Mouse (Mus musculus): ENCODE measurements around the gene Slc39a2.

Slc39a2 gene

DNA sequence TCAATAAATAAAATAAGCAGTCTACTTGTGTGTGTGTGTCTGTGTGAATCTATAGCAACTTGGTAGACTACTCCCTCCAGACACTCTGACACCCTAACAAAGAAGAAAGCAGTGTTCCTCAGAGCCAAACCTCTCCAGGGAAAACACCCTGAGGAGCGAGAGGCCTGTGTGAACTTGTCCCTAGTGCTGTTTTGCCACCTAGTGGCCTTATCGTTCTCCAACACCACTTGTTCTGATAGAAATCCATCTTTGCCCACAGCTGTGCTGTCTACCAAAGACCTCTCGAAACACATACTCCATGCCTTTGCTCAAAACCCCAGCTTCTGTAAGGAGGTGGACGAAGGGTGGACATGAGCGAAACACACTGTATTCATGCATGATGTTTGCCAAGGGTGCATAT is 38.1 kb downstream of the Slc39a2 start:
- peak in 1 of 2 experiments; percentile 12 for DNase-seq (ENCODE audit: low read depth in 2 of 2, low spot score in 2 of 2)

DNA sequence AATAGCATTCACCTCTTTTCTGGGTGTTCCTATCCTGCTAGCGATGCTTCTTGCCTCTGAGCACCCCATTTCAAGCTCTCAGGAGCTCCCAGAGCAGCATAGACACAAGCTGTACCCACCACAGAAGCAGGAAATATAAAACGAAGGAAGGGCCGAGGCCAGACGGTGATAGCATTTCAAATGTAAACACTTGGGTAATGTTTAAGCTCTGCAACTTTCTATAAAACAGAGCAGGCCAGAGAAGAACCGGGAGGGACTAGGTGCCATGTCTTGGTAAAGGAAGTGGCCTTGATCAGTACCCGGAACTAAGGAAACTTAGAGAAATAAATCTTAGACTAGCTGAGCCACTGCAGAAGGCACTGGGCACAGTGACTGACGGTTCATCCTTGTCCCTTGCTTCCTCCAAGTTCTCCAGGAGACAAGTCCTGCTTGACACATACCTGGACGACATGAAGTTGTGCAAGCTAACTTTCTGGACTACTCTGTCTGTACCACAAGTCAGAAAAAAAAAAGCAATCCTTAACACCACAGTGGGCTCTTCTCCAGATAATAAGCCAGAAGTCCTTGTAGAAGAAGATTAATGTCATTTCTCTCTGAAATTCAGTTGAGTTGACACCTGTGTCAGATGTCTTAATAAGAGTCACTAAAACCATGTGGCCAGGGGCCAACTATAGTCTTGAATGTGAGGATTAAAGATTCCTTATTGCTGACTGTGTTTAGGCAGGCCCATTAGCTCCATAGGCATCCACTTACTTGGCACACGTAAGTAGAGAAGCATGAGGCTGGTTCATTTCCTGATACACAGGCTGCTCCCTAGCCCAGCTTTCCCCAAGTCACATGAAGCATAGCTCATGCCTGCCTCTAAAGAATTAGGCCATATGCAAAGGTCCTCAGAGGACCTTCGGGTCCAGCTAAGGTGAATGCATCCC is 39.7 kb downstream of the Slc39a2 start:
- no peak for DNase-seq (ENCODE audit: low read depth in 2 of 2, low spot score in 2 of 2)

DNA sequence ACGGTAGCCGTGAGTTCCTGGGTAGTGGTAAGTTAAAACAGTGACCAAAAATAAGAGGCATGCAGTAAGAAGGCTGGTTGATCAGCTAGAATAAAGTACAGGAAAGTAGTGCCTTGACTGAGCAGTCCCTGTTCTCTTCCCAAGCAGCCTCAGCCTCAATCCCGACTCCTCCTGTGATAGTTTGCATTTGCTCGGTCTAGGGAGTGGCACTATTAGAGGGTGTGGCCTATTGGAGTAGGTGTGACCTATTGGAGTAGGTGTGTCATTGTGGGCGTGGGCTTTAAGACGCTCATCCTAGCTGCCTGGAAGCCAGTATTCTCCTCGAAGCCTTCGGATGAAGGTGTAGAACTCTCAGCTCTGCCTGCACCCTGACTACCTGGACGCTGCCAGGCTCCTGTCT is 46.3 kb downstream of the Slc39a2 start:
- DNase-seq (ENCODE audit: low read depth in 2 of 2, low spot score in 2 of 2): no peak

GRCm38 (mm10) chr14:51940944-51941560 is 48.4 kb downstream of the Slc39a2 start:
- no peak for DNase-seq (ENCODE audit: low read depth in 2 of 2, low spot score in 2 of 2)

DNA sequence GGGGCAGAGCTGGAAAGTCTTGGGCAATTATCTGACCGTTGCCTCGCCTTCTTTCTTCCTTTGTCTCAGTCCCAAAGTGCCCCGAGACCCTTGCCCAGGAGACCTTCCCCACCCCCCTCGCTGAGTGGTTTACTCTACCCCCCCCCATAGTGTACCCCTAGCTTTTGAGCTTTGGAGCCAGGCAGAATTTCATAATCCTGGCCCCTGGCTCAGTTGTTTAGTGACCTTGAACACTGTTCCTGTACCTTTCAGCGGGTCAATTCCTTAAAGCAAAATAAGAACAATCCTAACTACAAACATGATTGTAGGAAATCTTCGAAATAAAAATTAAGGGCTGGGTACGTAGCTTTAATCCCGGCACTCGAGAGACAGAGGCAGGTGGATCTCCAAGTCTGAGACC is 48.9 kb downstream of the Slc39a2 start:
- DNase-seq (ENCODE audit: low read depth in 2 of 2, low spot score in 2 of 2): no peak

GRCm38 (mm10) chr14:51942236-51942635 is 49.5 kb downstream of the Slc39a2 start:
- DNase-seq (ENCODE audit: low read depth in 2 of 2, low spot score in 2 of 2): no peak

- no peak for DNase-seq (ENCODE audit: low read depth in 2 of 2, low spot score in 2 of 2)
Observed at GRCm38 (mm10) chr14:51943336-51943735, 50.6 kb downstream of the Slc39a2 start.

Measured in CD8-positive naive resting alpha-beta T cell, adult 2 months (primary cell).